Mouse (Mus musculus): ENCODE results near the gene 2410131K14Rik. TPM values are rescaled to one million over a fixed set of nuclear protein-coding genes. Genes with fewer than 3 reads are reported as not detected.

The 2410131K14Rik gene
- polyA plus RNA-seq, 1 experiment: 5.9 TPM

DNA sequence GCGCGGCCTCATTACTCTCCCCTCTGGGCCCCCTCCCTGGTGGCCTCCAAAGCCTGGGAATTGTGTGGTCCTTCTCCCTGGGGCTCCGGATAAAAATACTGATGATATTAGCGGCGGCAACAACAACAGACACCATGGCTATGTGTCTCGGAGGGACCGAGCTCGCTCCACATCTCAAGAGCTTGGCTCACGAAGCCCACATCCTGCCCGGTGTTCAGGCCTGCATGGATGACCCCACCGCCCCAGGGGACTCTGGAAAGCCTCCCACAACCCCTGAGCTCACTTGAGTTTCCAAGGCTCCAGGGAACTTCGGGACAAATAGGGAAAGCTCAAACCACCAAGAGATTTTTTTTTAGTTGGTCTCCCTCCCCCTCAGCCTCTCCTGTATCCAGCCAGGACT, 5.4 kb upstream of the 2410131K14Rik start:
- H3K36me3 ChIP-seq (ENCODE audit: control insufficient read depth, insufficient read depth): no peaks in the 10 kb centered on the region
- H3ac ChIP-seq (ENCODE audit: control insufficient read depth, insufficient read length, low read depth): no peak overlapping the region
- H3K79me3 ChIP-seq (ENCODE audit: low read depth): no peaks in the 10 kb centered on the region
- TF ChIP-seq MYOG (IDR thresholded peaks at IDR 0.05; ENCODE audit: control insufficient read depth, extremely low read depth, insufficient read length) (no peak), MAX (IDR thresholded peaks at IDR 0.05) (no peak), CEBPB (IDR thresholded peaks at IDR 0.05; ENCODE audit: low read depth) (no peak), USF1 (IDR thresholded peaks at IDR 0.05; ENCODE audit: low read depth) (no peak), FOSL1 (IDR thresholded peaks at IDR 0.05; ENCODE audit: insufficient read depth, low read length, poor library complexity, severe bottlenecking) (no peak), CTCF (IDR thresholded peaks at IDR 0.05; ENCODE audit: control insufficient read depth, insufficient read depth, insufficient read length) (no peak), MYOD1 (IDR thresholded peaks at IDR 0.05; ENCODE audit: control insufficient read depth, insufficient read length, low read depth) (no peak)
- H3K79me2 ChIP-seq (ENCODE audit: control insufficient read depth, insufficient read depth): no peaks in the 10 kb centered on the region
- H3K27me3 ChIP-seq (ENCODE audit: control insufficient read depth, insufficient read depth, insufficient read length): no peaks in the 10 kb centered on the region
- H3K4me3 ChIP-seq (ENCODE audit: insufficient read depth, poor library complexity, severe bottlenecking): no peak overlapping the region

DNA sequence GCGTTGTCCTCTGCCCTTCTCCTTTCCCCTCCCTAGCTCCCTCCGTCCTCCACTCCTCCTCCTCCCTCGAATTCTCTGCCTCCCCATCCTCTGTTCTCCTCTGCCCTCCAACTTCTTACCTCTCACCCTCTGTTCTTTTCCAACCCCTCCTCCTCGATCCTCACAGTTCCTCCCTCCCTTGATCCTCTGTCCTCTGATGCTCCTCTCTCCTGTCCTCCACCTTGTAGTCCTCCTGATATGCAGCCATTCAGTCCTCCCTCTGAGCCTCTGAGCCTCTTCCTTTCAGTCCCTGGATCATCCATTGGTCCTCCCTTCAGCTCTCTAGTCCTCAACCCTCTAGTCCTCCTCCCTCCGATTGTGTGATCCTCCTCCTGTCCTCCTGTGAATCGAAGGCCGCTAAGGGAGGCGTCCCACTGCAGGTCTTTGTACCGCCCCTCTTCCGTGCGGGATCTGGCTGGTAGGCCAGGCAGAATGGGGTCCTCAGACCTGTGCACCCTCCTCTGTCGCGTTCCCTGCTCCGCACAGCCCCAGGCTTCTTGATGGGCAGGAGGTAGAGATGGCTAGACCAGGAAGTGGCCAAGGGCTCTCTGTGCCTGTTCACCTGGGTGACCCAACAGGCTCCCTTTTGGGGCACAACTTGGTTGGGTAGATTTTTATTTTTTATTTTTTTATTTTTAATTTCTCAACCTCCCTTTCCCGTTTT, 730 bp downstream of the 2410131K14Rik start:
- no peaks in the 10 kb centered on the region for H3K79me3 ChIP-seq (ENCODE audit: low read depth)
- no peak for TF ChIP-seq USF1 (IDR thresholded peaks at IDR 0.05; ENCODE audit: low read depth)
- no peak for TF ChIP-seq MYOG (IDR thresholded peaks at IDR 0.05; ENCODE audit: control insufficient read depth, extremely low read depth, insufficient read length)
- peak overlapping the region; percentile 74 for H3K4me3 ChIP-seq (ENCODE audit: insufficient read depth, poor library complexity, severe bottlenecking)
- H3K36me3 ChIP-seq (ENCODE audit: control insufficient read depth, insufficient read depth): no peaks in the 10 kb centered on the region
- H3ac ChIP-seq (ENCODE audit: control insufficient read depth, insufficient read length, low read depth): peak overlapping the region; percentile 68
- H3K27me3 ChIP-seq (ENCODE audit: control insufficient read depth, insufficient read depth, insufficient read length): no peaks in the 10 kb centered on the region
- peaks cover 8% of the 10 kb centered on the region for H3K79me2 ChIP-seq (ENCODE audit: control insufficient read depth, insufficient read depth)

DNA sequence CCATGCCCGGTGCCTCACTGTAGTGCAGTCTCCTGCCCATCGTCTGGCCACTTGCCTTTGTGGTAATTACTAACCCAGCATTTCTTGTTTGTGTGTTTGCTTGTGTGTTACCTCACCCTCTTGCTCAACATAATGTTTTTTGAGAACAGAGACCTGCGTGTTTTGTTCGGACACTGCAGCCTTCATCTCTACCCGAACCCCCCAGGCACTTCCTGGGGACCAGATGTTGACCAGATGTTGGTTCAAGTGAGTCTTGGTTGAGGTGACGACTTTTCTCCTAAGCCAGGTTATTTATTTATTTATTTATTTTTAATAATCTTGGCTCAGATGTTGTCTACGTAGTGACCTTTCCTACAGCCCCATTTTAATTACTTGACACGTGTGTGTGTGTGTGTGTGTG, 2.4 kb downstream of the 2410131K14Rik start:
- Histone ChIP-seq H3K4me3 (ENCODE audit: insufficient read depth, poor library complexity, severe bottlenecking) (no peak overlapping the region), H3K79me3 (ENCODE audit: low read depth) (no peaks in the 10 kb centered on the region), H3K36me3 (ENCODE audit: control insufficient read depth, insufficient read depth) (no peaks in the 10 kb centered on the region), H3K27me3 (ENCODE audit: control insufficient read depth, insufficient read depth, insufficient read length) (no peaks in the 10 kb centered on the region), H3ac (ENCODE audit: control insufficient read depth, insufficient read length, low read depth) (no peak overlapping the region), H3K79me2 (ENCODE audit: control insufficient read depth, insufficient read depth) (peaks cover 8% of the 10 kb centered on the region)
- TF ChIP-seq MYOG (IDR thresholded peaks at IDR 0.05; ENCODE audit: control insufficient read depth, extremely low read depth, insufficient read length) (no peak), MAX (IDR thresholded peaks at IDR 0.05) (no peak), CEBPB (IDR thresholded peaks at IDR 0.05; ENCODE audit: low read depth) (no peak), MYOD1 (IDR thresholded peaks at IDR 0.05; ENCODE audit: control insufficient read depth, insufficient read length, low read depth) (no peak), CTCF (IDR thresholded peaks at IDR 0.05; ENCODE audit: control insufficient read depth, insufficient read depth, insufficient read length) (no peak), USF1 (IDR thresholded peaks at IDR 0.05; ENCODE audit: low read depth) (no peak), FOSL1 (IDR thresholded peaks at IDR 0.05; ENCODE audit: insufficient read depth, low read length, poor library complexity, severe bottlenecking) (no peak)

DNA sequence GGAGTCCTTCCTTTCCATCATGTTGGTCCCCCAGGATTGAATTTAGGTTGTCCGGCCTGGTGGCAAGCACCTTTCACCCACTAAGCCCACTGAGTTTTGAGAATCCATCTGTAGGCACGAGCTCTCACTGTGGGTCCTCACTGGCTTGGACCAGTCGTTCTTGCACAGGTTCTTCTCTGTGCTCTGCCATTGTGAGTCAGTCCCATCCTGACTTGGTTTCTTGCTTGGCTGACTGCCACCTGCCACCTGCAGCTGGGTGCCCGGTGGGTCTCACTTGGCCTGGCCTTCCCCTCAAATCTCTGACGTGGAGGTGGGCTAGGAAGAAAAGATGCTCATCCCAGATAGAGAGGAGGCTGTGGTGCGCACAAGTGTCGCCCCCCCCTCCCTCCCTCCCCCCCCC, 6.0 kb downstream of the 2410131K14Rik start:
- no peaks in the 10 kb centered on the region for H3K79me3 ChIP-seq (ENCODE audit: low read depth)
- H3K27me3 ChIP-seq (ENCODE audit: control insufficient read depth, insufficient read depth, insufficient read length): no peaks in the 10 kb centered on the region
- no peak overlapping the region for H3ac ChIP-seq (ENCODE audit: control insufficient read depth, insufficient read length, low read depth)
- H3K36me3 ChIP-seq (ENCODE audit: control insufficient read depth, insufficient read depth): no peaks in the 10 kb centered on the region
- peaks cover under 1% of the 10 kb centered on the region for H3K79me2 ChIP-seq (ENCODE audit: control insufficient read depth, insufficient read depth)
- TF ChIP-seq USF1 (IDR thresholded peaks at IDR 0.05; ENCODE audit: low read depth): no peak
- TF ChIP-seq MAX (IDR thresholded peaks at IDR 0.05): no peak
- TF ChIP-seq CEBPB (IDR thresholded peaks at IDR 0.05; ENCODE audit: low read depth): no peak
- no peak for TF ChIP-seq MYOD1 (IDR thresholded peaks at IDR 0.05; ENCODE audit: control insufficient read depth, insufficient read length, low read depth)
- no peak for TF ChIP-seq MYOG (IDR thresholded peaks at IDR 0.05; ENCODE audit: control insufficient read depth, extremely low read depth, insufficient read length)
- TF ChIP-seq FOSL1 (IDR thresholded peaks at IDR 0.05; ENCODE audit: insufficient read depth, low read length, poor library complexity, severe bottlenecking): no peak
- TF ChIP-seq CTCF (IDR thresholded peaks at IDR 0.05; ENCODE audit: control insufficient read depth, insufficient read depth, insufficient read length): no peak
- H3K4me3 ChIP-seq (ENCODE audit: insufficient read depth, poor library complexity, severe bottlenecking): no peak overlapping the region

DNA sequence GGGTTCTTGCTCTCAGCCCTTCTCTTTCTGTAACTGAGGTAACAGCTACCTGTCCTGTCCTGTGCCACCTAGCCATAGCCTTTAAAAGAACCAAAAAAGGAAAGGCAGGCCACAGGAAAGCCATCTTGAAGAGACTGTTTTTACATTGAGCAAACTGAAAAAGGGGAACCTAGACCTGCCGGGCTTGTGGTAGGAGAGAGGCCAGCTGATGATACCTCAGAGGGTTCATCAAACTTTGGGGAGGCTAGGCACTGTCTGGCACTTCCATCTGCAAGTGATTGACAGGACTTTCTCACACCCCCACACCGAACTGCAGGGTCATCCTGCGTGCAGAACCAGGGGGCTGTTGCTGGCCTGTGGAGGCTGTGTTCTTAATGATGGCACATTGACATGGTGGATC, 8.5 kb downstream of the 2410131K14Rik start:
- no peaks in the 10 kb centered on the region for H3K27me3 ChIP-seq (ENCODE audit: control insufficient read depth, insufficient read depth, insufficient read length)
- H3ac ChIP-seq (ENCODE audit: control insufficient read depth, insufficient read length, low read depth): no peak overlapping the region
- TF ChIP-seq USF1 (IDR thresholded peaks at IDR 0.05; ENCODE audit: low read depth) (no peak), CEBPB (IDR thresholded peaks at IDR 0.05; ENCODE audit: low read depth) (no peak), MYOD1 (IDR thresholded peaks at IDR 0.05; ENCODE audit: control insufficient read depth, insufficient read length, low read depth) (no peak), MAX (IDR thresholded peaks at IDR 0.05) (no peak), FOSL1 (IDR thresholded peaks at IDR 0.05; ENCODE audit: insufficient read depth, low read length, poor library complexity, severe bottlenecking) (no peak), MYOG (IDR thresholded peaks at IDR 0.05; ENCODE audit: control insufficient read depth, extremely low read depth, insufficient read length) (no peak), CTCF (IDR thresholded peaks at IDR 0.05; ENCODE audit: control insufficient read depth, insufficient read depth, insufficient read length) (no peak)
- H3K79me3 ChIP-seq (ENCODE audit: low read depth): no peaks in the 10 kb centered on the region
- H3K79me2 ChIP-seq (ENCODE audit: control insufficient read depth, insufficient read depth): no peaks in the 10 kb centered on the region
- H3K36me3 ChIP-seq (ENCODE audit: control insufficient read depth, insufficient read depth): peaks cover 4% of the 10 kb centered on the region
- no peak overlapping the region for H3K4me3 ChIP-seq (ENCODE audit: insufficient read depth, poor library complexity, severe bottlenecking)

DNA sequence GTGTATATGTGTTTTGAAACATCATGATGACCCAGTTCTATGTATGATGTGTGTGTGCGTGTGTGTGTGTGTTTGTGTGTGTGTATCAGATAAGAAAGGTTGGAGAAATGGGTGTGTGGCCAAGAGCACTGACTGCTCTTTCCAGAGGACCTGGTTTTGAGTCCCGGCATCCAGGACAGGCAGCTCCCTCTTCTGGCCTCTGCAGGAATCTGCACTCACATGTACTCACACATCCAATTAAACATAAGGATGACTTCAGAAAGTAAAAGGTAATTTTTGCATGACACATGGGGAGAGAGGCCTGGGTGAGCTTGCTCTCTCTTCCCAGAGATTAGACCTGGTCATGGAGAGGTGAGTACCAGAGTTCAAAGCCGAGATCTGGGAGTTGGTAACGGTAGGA, 12.0 kb downstream of the 2410131K14Rik start:
- Histone ChIP-seq H3K79me3 (ENCODE audit: low read depth) (no peaks in the 10 kb centered on the region), H3ac (ENCODE audit: control insufficient read depth, insufficient read length, low read depth) (no peak overlapping the region), H3K4me3 (ENCODE audit: insufficient read depth, poor library complexity, severe bottlenecking) (no peak overlapping the region), H3K79me2 (ENCODE audit: control insufficient read depth, insufficient read depth) (no peaks in the 10 kb centered on the region), H3K27me3 (ENCODE audit: control insufficient read depth, insufficient read depth, insufficient read length) (no peaks in the 10 kb centered on the region), H3K36me3 (ENCODE audit: control insufficient read depth, insufficient read depth) (peaks cover 5% of the 10 kb centered on the region)
- TF ChIP-seq MAX (IDR thresholded peaks at IDR 0.05) (no peak), CEBPB (IDR thresholded peaks at IDR 0.05; ENCODE audit: low read depth) (no peak), MYOD1 (IDR thresholded peaks at IDR 0.05; ENCODE audit: control insufficient read depth, insufficient read length, low read depth) (no peak), USF1 (IDR thresholded peaks at IDR 0.05; ENCODE audit: low read depth) (no peak), CTCF (IDR thresholded peaks at IDR 0.05; ENCODE audit: control insufficient read depth, insufficient read depth, insufficient read length) (no peak), FOSL1 (IDR thresholded peaks at IDR 0.05; ENCODE audit: insufficient read depth, low read length, poor library complexity, severe bottlenecking) (no peak), MYOG (IDR thresholded peaks at IDR 0.05; ENCODE audit: control insufficient read depth, extremely low read depth, insufficient read length) (no peak)

All from C2C12 (cell line).